In the genomic region with DNA sequence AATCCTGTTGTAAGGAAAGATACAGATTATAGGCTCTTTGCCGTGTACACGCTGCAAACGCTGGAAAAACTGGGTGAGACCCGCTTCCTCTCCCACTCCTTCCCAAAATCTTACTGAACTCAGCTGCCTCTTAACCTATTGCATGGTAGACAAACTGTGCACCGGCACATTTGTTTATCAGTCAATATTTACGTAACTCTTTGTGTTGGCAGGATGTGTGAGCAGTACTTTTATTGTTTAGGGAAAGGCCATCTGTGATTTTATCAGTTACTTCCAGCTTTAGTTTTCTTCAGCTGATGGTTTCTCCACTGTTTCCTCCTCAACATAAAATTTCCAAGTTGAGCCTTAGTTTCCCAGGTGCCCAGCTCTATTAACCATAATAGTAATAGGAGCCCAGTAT, we compare ENCODE assay signal across 26 mouse cellular contexts. TPM values are rescaled to one million over a fixed set of nuclear protein-coding genes. Genes with fewer than 3 reads are reported as not detected.
"Had no signal": no experiment of that assay in that cellular context is flagged by ENCODE, and none has a peak within 500 bp of the region (broad histone marks: within the 10 kb centered on the region; RNA-seq: fewer than 3 reads in every experiment).

No protein-coding gene starts in this region.

- H3K4me2 ChIP-seq: limb, embryonic 12.5 days; limb, embryonic 15.5 days; liver, embryonic 13.5 days; lung, embryonic 14.5 days; midbrain, embryonic 11.5 days had no signal

- H3K27me3 ChIP-seq: limb, embryonic 12.5 days; limb, embryonic 15.5 days had no signal

- DNase-seq: kidney, adult 18-20 months; kidney, adult 9 months; kidney, postnatal 14 days; kidney, postnatal 4 days; left cerebral cortex, postnatal 4 days; liver, embryonic 13.5 days; lung, postnatal 10 days; midbrain, embryonic 14.5 days; thymus, adult 18-20 months; thymus, postnatal 36 days had no signal

- H3K4me3 ChIP-seq: limb, embryonic 12.5 days; limb, embryonic 15.5 days; liver, embryonic 13.5 days had no signal

- H3K9ac ChIP-seq: limb, embryonic 12.5 days; limb, embryonic 15.5 days; liver, embryonic 13.5 days; lung, embryonic 14.5 days had no signal

- H3K9me3 ChIP-seq: limb, embryonic 12.5 days; limb, embryonic 15.5 days; liver, embryonic 13.5 days had no signal

- H3K4me1 ChIP-seq: limb, embryonic 12.5 days; limb, embryonic 15.5 days; liver, embryonic 13.5 days had no signal

- H3K27ac ChIP-seq: limb, embryonic 12.5 days; limb, embryonic 15.5 days; liver, embryonic 13.5 days; stomach, postnatal 0 days had no signal

- H3K36me3 ChIP-seq: limb, embryonic 12.5 days; limb, embryonic 15.5 days; liver, embryonic 13.5 days had no signal

RNA-seq across cellular contexts. Expression of a gene that starts 13.5 kb away (rescaled TPM):
- polyA plus RNA-seq: stomach, embryonic 14.5 days had no signal

RNA-seq across cellular contexts. Expression of a gene that starts 13.6 kb away (rescaled TPM):
- total RNA-seq: layer of hippocampus, adult 18-20 months; layer of hippocampus, postnatal 14 days; left cerebral cortex, adult 8-10 months; left cerebral cortex, postnatal 14 days; left cerebral cortex, postnatal 4 days; megakaryocyte-erythroid progenitor cell, adult 5-6 weeks had no signal
- polyA plus RNA-seq: kidney, embryonic 16.5 days; limb, embryonic 12.5 days; limb, embryonic 15.5 days; liver, embryonic 13.5 days; liver, embryonic 16.5 days; midbrain, embryonic 11.5 days; midbrain, embryonic 14.5 days; neural tube, embryonic 11.5 days; neural tube, embryonic 14.5 days; stomach, embryonic 14.5 days; stomach, postnatal 0 days had no signal

RNA-seq across cellular contexts. Expression of a gene that starts 53.8 kb away (rescaled TPM):
- total RNA-seq: megakaryocyte progenitor cell, adult 5-6 weeks; megakaryocyte-erythroid progenitor cell, adult 5-6 weeks had no signal
- polyA plus RNA-seq: liver, embryonic 16.5 days had no signal
